Mouse (Mus musculus) B cell, adult 2 months (primary cell): ENCODE measurements around the gene Ppm1g.

Experiments
- DNase-seq, 2 experiments: peaks; one replicate each; pipeline ENCODE4 v3.0.0; 2022

The Ppm1g gene

DNA sequence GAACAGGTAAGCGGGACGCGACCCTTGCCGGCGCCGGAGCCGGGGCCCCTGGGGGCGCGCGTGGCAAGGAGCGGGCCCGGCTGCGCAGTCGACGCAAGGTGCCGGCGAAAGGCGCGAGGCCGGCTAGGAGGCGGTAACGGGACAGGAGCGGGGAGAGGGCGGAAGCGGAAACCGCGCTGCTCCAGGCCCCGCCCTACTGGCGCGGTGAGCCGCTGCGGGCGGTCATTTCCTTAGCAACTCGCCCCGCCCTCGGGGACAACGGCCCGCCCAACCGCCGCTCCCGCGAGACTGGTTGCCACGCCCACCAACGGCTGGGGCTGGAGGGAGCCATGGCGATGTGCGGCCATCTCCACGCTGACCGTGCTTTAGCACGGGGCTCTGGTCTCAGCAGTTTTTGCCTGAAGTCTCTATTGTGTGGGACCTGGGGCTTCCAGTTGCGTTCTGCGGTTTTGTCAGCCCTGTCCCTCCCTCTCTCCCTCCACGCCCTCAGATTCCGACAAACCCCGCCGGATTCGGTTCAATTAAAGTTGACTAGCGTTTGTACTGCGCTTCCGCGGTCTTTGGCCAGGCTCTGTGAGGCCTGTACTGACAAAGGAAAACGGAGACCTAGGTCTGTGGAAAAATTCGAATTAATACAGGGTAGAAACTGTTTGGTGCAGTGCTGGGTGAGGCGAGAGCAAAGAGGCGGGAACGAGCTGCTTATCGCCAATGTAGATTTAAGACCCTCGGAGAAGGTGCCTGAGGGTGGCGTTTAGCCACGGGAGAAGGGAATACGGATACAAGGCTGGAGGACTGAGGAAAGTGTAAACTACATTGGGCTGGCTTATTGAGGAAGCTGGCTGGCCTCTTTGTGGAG is at the start of gene Ppm1g:
Gene Ppm1g, minus strand, starts transcription at position 240 of the 856 bp plus-strand sequence.
- peak; percentile 99 to 100 for DNase-seq

GRCm38 (mm10) chr5:31267686-31268085 is 47.2 kb upstream of the Ppm1g start:
- no peak for DNase-seq

GRCm38 (mm10) chr5:31266101-31266500 is 45.6 kb upstream of the Ppm1g start:
- DNase-seq: no peak

DNA sequence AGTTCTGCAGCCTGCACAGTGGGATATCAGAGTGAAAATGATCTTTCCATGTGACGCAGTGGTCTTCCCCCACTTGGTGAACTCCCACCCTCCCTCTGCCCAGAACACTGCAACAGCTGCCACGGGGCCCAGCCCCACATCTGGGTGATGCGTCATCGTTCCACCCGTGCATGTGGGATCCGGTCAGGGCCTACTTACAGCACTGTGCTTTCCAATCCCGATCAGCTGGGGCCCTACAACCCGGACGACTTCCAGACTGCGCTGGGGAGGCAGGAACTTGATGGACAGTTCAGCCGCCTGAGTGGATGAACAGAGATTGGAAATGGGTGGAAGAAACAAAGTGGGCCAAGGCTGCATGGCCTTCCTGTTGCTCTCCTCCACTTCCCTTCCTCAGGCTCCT is 37.1 kb upstream of the Ppm1g start:
- no peak for DNase-seq

- DNase-seq: no peak
Measured at GRCm38 (mm10) chr5:31255971-31256370, 35.5 kb upstream of the Ppm1g start.

DNA sequence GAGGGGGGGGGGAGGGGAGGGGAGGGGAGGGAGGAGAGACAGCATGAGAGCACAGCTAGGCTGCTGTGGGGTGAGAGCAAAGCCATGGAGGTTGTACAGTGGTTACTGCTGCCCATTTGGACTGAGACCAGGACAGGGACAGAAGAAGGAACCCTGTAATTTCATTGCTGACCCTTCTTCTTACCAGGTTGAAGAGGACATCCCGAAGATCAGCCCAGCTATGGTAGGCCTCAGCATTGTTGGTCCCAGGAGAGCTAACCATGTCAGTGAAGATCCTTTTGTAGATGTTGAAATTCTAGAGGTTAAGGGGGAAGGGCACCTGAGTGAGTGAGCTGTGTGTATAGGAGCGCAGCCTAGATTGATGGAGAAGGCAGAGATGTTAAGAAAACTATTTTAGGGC is 34.9 kb upstream of the Ppm1g start:
- no peak for DNase-seq

DNA sequence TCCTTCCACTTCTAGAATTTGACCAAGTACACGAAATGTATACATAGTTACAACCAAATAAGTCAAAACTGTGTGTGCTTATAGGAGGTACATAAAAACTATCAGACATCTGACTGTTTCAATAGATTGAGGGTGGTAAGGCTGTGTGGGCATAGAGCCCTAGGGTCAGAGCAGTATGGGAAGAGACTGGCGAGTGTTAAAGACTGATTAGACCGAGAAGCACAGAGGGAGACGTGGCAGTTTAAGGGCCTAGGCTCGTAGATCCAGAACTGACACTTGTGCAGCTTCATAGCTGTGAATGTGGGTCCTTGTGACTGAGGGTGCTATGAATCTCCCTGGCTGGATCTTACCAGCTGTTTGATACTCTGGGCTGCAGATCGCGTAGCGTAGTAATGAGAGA is 34.4 kb upstream of the Ppm1g start:
- no peak for DNase-seq

- no peak for DNase-seq
Measured at GRCm38 (mm10) chr5:31254452-31254851, 34.0 kb upstream of the Ppm1g start.

- no peak for DNase-seq
Measured at GRCm38 (mm10) chr5:31253806-31254205, 33.3 kb upstream of the Ppm1g start.

DNA sequence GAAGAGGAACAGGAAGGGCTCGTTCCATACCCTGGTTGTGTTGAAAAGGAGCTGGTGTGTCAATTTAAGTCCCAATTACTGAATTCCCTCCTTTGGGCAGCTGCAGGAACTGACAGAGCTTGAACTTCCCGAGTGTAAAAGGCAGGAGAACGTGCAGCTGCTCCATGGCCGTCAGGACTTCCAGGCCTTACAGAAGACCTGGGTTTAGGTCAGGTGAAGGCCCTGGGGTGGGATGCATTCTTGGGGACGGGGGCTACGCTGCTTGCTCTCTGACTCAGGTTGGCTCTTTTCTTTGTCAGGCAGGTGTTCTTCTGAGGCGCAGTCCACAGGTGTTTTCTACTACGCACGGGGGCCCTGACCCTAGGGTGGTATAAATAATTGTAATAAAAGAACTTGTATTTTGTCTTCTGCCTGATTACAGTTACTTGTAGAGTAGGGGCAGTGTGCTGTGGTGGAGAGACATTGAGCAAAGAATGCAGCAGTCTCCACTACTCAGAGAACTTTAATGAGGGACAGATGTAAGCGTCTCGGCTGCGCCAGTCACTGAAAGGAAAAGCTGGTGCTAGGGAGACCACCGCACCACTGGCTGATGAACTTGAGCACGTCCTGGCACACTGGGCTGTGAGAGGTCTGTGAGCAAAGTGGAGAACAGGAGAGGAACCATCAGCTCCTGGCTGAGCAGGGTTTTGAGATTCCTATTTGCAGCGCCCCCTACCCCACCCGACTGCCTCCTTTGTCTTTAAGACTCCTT is 32.5 kb upstream of the Ppm1g start:
- DNase-seq: no peak

GRCm38 (mm10) chr5:31252151-31252550 is 31.7 kb upstream of the Ppm1g start:
- DNase-seq: no peak

GRCm38 (mm10) chr5:31251541-31252101 is 31.1 kb upstream of the Ppm1g start, which contains the start of gene Krtcap3:
TSS of gene Krtcap3 (plus strand) at chr5:31251691.
- DNase-seq: peak; percentile 27 to 41

DNA sequence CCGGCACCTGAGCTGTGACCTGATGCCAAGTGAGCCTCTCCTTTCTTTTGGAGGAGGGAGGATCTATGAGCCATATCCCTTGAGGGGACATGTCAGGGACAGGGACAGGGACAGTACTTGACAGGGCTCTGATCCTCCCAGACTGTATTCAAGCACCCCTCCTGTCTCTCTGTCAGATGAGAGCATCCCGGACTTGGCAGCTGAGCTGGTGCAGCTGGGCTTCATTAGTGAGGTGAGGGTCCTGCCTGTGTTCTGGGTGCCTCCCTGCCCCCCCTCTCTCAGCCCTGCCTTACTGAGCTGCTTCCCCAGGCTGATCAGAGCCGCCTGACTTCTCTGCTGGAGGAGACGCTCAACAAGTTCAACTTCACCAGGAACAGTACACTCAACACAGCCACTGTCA is 30.2 kb upstream of the Ppm1g start:
- no peak for DNase-seq

- DNase-seq: no peak
Measured at GRCm38 (mm10) chr5:31242191-31242590, 21.7 kb upstream of the Ppm1g start.

GRCm38 (mm10) chr5:31241522-31242034 is 21.1 kb upstream of the Ppm1g start:
- no peak for DNase-seq

DNA sequence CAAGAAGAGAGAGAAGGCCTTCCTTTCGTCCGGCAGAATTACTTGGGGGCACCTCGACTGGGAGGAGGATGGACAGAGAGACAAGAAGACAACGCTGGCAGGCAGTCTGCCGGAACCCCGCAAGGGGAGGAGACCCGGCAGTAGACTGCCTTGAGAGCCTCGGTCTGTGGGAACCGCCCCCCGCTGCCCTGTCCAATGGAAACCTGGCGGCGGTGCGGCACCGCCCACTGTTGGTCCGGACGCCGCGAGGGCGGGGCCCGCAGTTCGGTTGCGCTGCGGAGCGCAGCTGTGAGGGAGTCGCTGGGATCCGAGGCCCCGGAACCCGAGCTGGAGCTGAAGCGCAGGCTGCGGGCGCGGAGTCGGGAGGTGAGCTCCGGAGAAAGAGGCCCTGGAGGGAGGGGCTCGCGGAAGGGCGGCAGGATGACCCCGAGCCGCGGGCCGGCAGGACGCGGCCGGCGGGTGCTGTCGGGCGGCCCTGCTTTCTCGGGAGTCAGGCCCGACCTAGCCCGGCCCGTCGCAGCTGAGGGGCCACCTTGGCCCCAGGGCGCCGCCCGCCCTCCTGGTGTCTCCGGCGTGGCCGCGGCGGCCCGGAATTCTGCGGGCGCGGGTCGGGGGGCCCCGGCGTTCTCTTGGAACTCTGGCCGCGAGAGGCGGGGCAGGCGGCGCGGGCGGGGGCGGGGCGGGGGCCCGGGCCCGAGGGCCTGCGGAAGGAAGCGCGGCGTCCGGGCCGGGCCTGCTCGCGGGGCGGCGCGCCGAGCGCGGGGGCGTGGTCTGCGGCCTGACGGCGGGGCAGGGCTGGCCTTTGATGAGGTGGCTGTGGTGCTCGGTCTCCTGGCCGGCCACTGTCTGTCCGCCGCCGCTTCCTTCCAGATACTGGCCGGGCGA is 20.4 kb upstream of the Ppm1g start, which contains the start of the genes Nrbp1 and Gm9970:
Gene Nrbp1, plus strand, starts transcription at position 228 of the 885 bp plus-strand sequence.
Gene Gm9970, minus strand, starts transcription at position 596 of the 885 bp plus-strand sequence.
- peak; percentile 95 for DNase-seq

DNA sequence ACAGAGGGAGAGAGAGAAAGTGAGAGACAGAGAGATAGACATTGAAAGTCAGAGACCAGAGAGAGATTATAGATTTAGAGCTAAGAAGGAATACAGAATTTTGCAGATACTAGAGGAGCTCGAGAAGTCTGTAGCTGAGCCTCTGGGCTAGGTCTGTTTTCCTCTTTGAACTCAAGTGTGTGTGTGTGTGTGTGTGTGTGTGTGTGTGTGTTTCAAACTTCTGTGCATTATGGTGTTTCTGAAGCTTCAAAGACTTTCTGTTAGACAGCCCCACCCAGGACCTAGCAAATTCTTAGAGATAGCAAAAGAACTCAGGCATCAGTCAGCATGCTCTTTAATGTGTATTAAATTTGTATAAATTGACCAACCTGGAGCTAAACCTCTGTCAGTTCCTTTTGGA is 6.2 kb upstream of the Ppm1g start:
- DNase-seq: no peak

GRCm38 (mm10) chr5:31222696-31223095 is 2.2 kb upstream of the Ppm1g start:
- no peak for DNase-seq

GRCm38 (mm10) chr5:31221304-31221945 is 938 bp upstream of the Ppm1g start:
- DNase-seq: peak; percentile 35 to 43

DNA sequence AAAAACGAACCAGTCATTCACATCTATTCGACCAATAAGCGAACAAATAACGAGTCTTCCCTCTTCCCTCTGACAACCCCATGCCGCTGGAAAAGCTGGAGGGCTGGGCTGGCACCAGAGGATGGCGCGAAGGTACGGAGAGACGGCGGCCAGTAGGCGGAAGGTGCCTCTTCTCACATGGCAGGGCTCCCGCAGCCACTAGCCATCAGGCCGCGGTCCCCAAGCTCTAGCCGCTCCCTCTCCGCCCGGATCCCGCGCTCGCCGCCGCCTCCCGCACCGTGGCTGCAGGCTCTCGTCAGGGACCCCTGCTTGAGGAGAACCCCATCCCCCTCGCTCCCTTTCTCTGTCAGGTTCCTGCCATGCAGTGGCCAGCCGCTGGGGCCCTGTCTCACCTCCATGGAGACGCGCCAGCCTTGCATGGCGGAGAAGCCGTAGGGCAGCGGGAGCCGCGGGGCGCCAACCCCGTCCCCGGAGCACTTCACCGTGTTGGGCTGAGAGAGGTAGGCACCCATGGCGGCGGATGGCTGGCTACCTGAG is 508 bp downstream of the Ppm1g start:
- DNase-seq: no peak

GRCm38 (mm10) chr5:31219474-31219873 is 1.0 kb downstream of the Ppm1g start:
- DNase-seq: no peak
